Mouse (Mus musculus) CH12.LX (cell line): ENCODE data around the gene Luc7l3. TPM values are rescaled to one million over a fixed set of nuclear protein-coding genes. Genes with fewer than 3 reads are reported as not detected.

Experiments used
- DNase-seq: peaks from one replicate; pipeline ENCODE4 v3.0.0-alpha.2; 2013; ENCODE audit errors: extremely low read depth
- H3K27ac ChIP-seq: 2 replicates; pipeline ENCODE4 v1.5.1; 2012; ENCODE audit warnings: low read depth, mild to moderate bottlenecking, control low read depth, moderate library complexity; ENCODE audit not compliant: insufficient read depth
- H3K27me3 ChIP-seq: replicated peaks from 2 replicates; pipeline ENCODE3; 2012; ENCODE audit warnings: inconsistent platforms
- H3K36me3 ChIP-seq, 2 experiments: replicated peaks in 1 of 2; 2 replicates each; pipeline versions ENCODE3 to v1.6.1; 2012; ENCODE audit warnings: inconsistent platforms in 1 of 2, low read length in 1 of 2, mild to moderate bottlenecking in 1 of 2, mixed read lengths in 1 of 2, moderate library complexity in 1 of 2; ENCODE audit not compliant: control insufficient read depth in 1 of 2, insufficient read depth in 1 of 2
- H3K4me1 ChIP-seq, 2 experiments: 2 replicates each; pipeline ENCODE4 v1.6.1; 2012; ENCODE audit warnings: inconsistent platforms in 1 of 2, moderate library complexity in 1 of 2; ENCODE audit not compliant: insufficient read depth in 2 of 2, control insufficient read depth in 1 of 2
- H3K4me2 ChIP-seq: 2 replicates; pipeline ENCODE4 v1.6.1; 2012; ENCODE audit warnings: low read depth, mild to moderate bottlenecking, control low read depth; ENCODE audit not compliant: poor library complexity, insufficient read depth, severe bottlenecking
- H3K4me3 ChIP-seq, 3 experiments: fragments of 150-350 bp in 1 of 3; sonication (generic) in 1 of 3; replicated peaks in 1 of 3; 2 replicates each; pipeline versions ENCODE3 to v1.5.1; 2011 to 2012; ENCODE audit warnings: low read depth in 2 of 3, low read length in 2 of 3, mild to moderate bottlenecking in 2 of 3, moderate library complexity in 2 of 3, control low read depth in 1 of 3, improper control_type of control experiment in 1 of 3, inconsistent platforms in 1 of 3, mixed read lengths in 1 of 3; ENCODE audit not compliant: poor library complexity in 1 of 3
- H3K79me2 ChIP-seq: replicated peaks from 2 replicates; pipeline ENCODE4 v1.6.1; 2012; ENCODE audit warnings: mild to moderate bottlenecking, moderate library complexity; ENCODE audit not compliant: control insufficient read depth, poor library complexity, insufficient read depth, severe bottlenecking; ENCODE audit errors: extremely low read depth
- H3K9ac ChIP-seq: 2 replicates; pipeline ENCODE4 v1.6.1; 2012; ENCODE audit warnings: low read depth, mild to moderate bottlenecking, control low read depth, moderate library complexity; ENCODE audit not compliant: insufficient read depth
- H3K9me3 ChIP-seq: replicated peaks from 2 replicates; pipeline ENCODE3; 2012; ENCODE audit warnings: low read length, inconsistent platforms, mixed read lengths
- BHLHE40 ChIP-seq: IDR thresholded peaks from 2 replicates; pipeline ENCODE4 v1.6.1; 2011; ENCODE audit warnings: mild to moderate bottlenecking, low read depth, low read length, improper control_type of control experiment
- CHD1 ChIP-seq: IDR thresholded peaks from 2 replicates; pipeline ENCODE4 v1.6.1; 2012; ENCODE audit warnings: low read depth, low read length, improper control_type of control experiment, inconsistent platforms
- CHD2 ChIP-seq: IDR thresholded peaks from 2 replicates; pipeline ENCODE4 v1.6.1; 2011; ENCODE audit warnings: low read length, improper control_type of control experiment
- CTCF ChIP-seq, 2 experiments: IDR thresholded peaks in 1 of 2; conservative IDR thresholded peaks in 1 of 2; 2 replicates each; pipeline ENCODE4 v1.5.1; 2011 to 2012; ENCODE audit warnings: low read depth in 2 of 2, low read length in 2 of 2, improper control_type of control experiment in 1 of 2, inconsistent platforms in 1 of 2, mild to moderate bottlenecking in 1 of 2, moderate library complexity in 1 of 2
- E2F4 ChIP-seq: IDR thresholded peaks from 2 replicates; pipeline ENCODE4 v1.6.1; 2011; ENCODE audit warnings: low read depth, low read length, improper control_type of control experiment; ENCODE audit not compliant: insufficient replicate concordance
- ELF1 ChIP-seq: IDR thresholded peaks from 2 replicates; pipeline ENCODE4 v1.6.1; 2014; ENCODE audit warnings: low read depth, mild to moderate bottlenecking, inconsistent platforms, low read length, improper control_type of control experiment
- EP300 ChIP-seq: IDR thresholded peaks from 2 replicates; pipeline ENCODE4 v1.6.1; 2011; ENCODE audit warnings: low read length, improper control_type of control experiment
- ETS1 ChIP-seq: conservative IDR thresholded peaks from 2 replicates; pipeline ENCODE4 v1.6.1; 2012; ENCODE audit warnings: low read depth, mild to moderate bottlenecking, inconsistent platforms, low read length, improper control_type of control experiment, moderate library complexity
- GABPA ChIP-seq: IDR thresholded peaks from 2 replicates; pipeline ENCODE4 v1.6.1; 2012; ENCODE audit warnings: low read depth, low read length, improper control_type of control experiment, inconsistent platforms; ENCODE audit not compliant: insufficient replicate concordance
- HCFC1 ChIP-seq: IDR thresholded peaks from 2 replicates; pipeline ENCODE4 v1.6.1; 2012; ENCODE audit warnings: low read depth, mild to moderate bottlenecking, inconsistent platforms, low read length, improper control_type of control experiment
- IRF4 ChIP-seq: IDR thresholded peaks from 2 replicates; pipeline ENCODE4 v1.6.1; 2014; ENCODE audit warnings: low read depth, mild to moderate bottlenecking, inconsistent platforms, low read length, improper control_type of control experiment
- JUN ChIP-seq: IDR thresholded peaks from 2 replicates; pipeline ENCODE4 v1.6.1; 2011; ENCODE audit warnings: low read depth, mild to moderate bottlenecking, low read length, improper control_type of control experiment, moderate library complexity; ENCODE audit not compliant: insufficient read depth
- JUND ChIP-seq: conservative IDR thresholded peaks from 2 replicates; pipeline ENCODE4 v1.6.1; 2011; ENCODE audit warnings: low read depth, low read length, improper control_type of control experiment
- KAT2A ChIP-seq: IDR thresholded peaks from 2 replicates; pipeline ENCODE4 v1.6.1; 2012; ENCODE audit warnings: low read length, improper control_type of control experiment, inconsistent platforms; ENCODE audit not compliant: insufficient replicate concordance
- MAFK ChIP-seq: IDR thresholded peaks from 2 replicates; pipeline ENCODE4 v1.6.1; 2011; ENCODE audit warnings: low read length, improper control_type of control experiment; ENCODE audit not compliant: insufficient replicate concordance
- MAX ChIP-seq: IDR thresholded peaks from 2 replicates; pipeline ENCODE4 v1.6.1; 2011; ENCODE audit warnings: low read length, improper control_type of control experiment
- MAZ ChIP-seq: IDR thresholded peaks from 2 replicates; pipeline ENCODE4 v1.6.1; 2012; ENCODE audit warnings: low read depth, mild to moderate bottlenecking, inconsistent platforms, low read length, improper control_type of control experiment, moderate library complexity
- MEF2A ChIP-seq: IDR thresholded peaks from 2 replicates; pipeline ENCODE4 v1.6.1; 2014; ENCODE audit warnings: low read depth, mild to moderate bottlenecking, inconsistent platforms, low read length, improper control_type of control experiment, borderline replicate concordance
- MXI1 ChIP-seq: IDR thresholded peaks from 2 replicates; pipeline ENCODE4 v1.6.1; 2011; ENCODE audit warnings: mild to moderate bottlenecking, low read depth, low read length, improper control_type of control experiment
- MYC ChIP-seq: IDR thresholded peaks from 2 replicates; pipeline ENCODE4 v1.6.1; 2011; ENCODE audit warnings: low read depth, mild to moderate bottlenecking, improper control_type of control experiment, low read length
- NELFE ChIP-seq: IDR thresholded peaks from 2 replicates; pipeline ENCODE4 v1.6.1; 2011; ENCODE audit warnings: low read depth, low read length, improper control_type of control experiment
- NRF1 ChIP-seq: IDR thresholded peaks from 2 replicates; pipeline ENCODE4 v1.6.1; 2014; ENCODE audit warnings: low read depth, mild to moderate bottlenecking, inconsistent platforms, low read length, improper control_type of control experiment, moderate library complexity
- PAX5 ChIP-seq: IDR thresholded peaks from 2 replicates; pipeline ENCODE4 v1.6.1; 2012; ENCODE audit warnings: low read length, inconsistent platforms, mixed read lengths
- POLR2A ChIP-seq: IDR thresholded peaks from 2 replicates; pipeline ENCODE4 v1.6.1; 2011; ENCODE audit warnings: low read depth, mild to moderate bottlenecking, improper control_type of control experiment, low read length
- POLR2AphosphoS2 ChIP-seq: IDR thresholded peaks from 2 replicates; pipeline ENCODE4 v1.6.1; 2011; ENCODE audit warnings: low read depth, low read length, improper control_type of control experiment
- RAD21 ChIP-seq: IDR thresholded peaks from 2 replicates; pipeline ENCODE4 v1.6.1; 2011; ENCODE audit warnings: low read depth, mild to moderate bottlenecking, low read length, improper control_type of control experiment, moderate library complexity
- RCOR1 ChIP-seq: conservative IDR thresholded peaks from 2 replicates; pipeline ENCODE4 v1.6.1; 2012; ENCODE audit warnings: low read depth, mild to moderate bottlenecking, inconsistent platforms, low read length, improper control_type of control experiment
- SIN3A ChIP-seq: IDR thresholded peaks from 2 replicates; pipeline ENCODE4 v1.6.1; 2012; ENCODE audit warnings: low read length, improper control_type of control experiment, inconsistent platforms
- SMC3 ChIP-seq: IDR thresholded peaks from 2 replicates; pipeline ENCODE4 v1.6.1; 2011; ENCODE audit warnings: low read depth, low read length, improper control_type of control experiment
- TBP ChIP-seq: conservative IDR thresholded peaks from 2 replicates; pipeline ENCODE4 v1.6.1; 2011; ENCODE audit warnings: low read depth, low read length, improper control_type of control experiment
- TCF12 ChIP-seq: IDR thresholded peaks from 2 replicates; pipeline ENCODE4 v1.6.1; 2014; ENCODE audit warnings: low read depth, mild to moderate bottlenecking, inconsistent platforms, low read length, improper control_type of control experiment
- UBTF ChIP-seq: IDR thresholded peaks from 2 replicates; pipeline ENCODE4 v1.6.1; 2012; ENCODE audit warnings: low read depth, mild to moderate bottlenecking, inconsistent platforms, low read length, improper control_type of control experiment, moderate library complexity
- USF1 ChIP-seq: IDR thresholded peaks from 2 replicates; pipeline ENCODE4 v1.6.1; 2014; ENCODE audit warnings: low read depth, mild to moderate bottlenecking, inconsistent platforms, low read length, improper control_type of control experiment
- USF2 ChIP-seq: conservative IDR thresholded peaks from 2 replicates; pipeline ENCODE4 v1.6.1; 2011; ENCODE audit warnings: low read depth, low read length, improper control_type of control experiment
- ZC3H11A ChIP-seq: IDR thresholded peaks from 2 replicates; pipeline ENCODE4 v1.6.1; 2012; ENCODE audit warnings: low read depth, mild to moderate bottlenecking, inconsistent platforms, low read length, improper control_type of control experiment
- ZKSCAN1 ChIP-seq: IDR thresholded peaks from 2 replicates; pipeline ENCODE4 v1.6.1; 2012; ENCODE audit warnings: low read depth, inconsistent platforms, low read length, improper control_type of control experiment, borderline replicate concordance
- ZMIZ1 ChIP-seq: IDR thresholded peaks from 2 replicates; pipeline ENCODE4 v1.6.1; 2012; ENCODE audit warnings: low read depth, mild to moderate bottlenecking, inconsistent platforms, low read length, improper control_type of control experiment
- ZNF384 ChIP-seq: IDR thresholded peaks from 2 replicates; pipeline ENCODE4 v1.6.1; 2012; ENCODE audit warnings: low read depth, low read length, improper control_type of control experiment, inconsistent platforms
- dilution Hi-C: fragments of 300-500 bp; cut with MboI; formaldehyde crosslinking; loops from 2 replicates; pipeline ENCODE4 v1.14.3; 2020; ENCODE audit warnings: low sequenced_read_pairs; ENCODE audit not compliant: extremely low pct_unique_long_range_greater_than_20kb, extremely low pct_ligation_motif_present
- in situ Hi-C: fragments of 300-500 bp; cut with MboI; formaldehyde crosslinking; loops from 3 replicates; pipeline ENCODE4 v1.14.3; 2019; ENCODE audit warnings: low sequenced_read_pairs, low pct_ligation_motif_present, low pct_unique_long_range_greater_than_20kb, mixed read lengths
- polyA plus RNA-seq: library from polyadenylated mRNA; unstranded; fragments of >175 nt; gene quantifications from 2 replicates; pipeline ENCODE4 v1.2.1, GENCODE M21; 2012; ENCODE audit warnings: low read depth; ENCODE audit not compliant: insufficient read length
- total RNA-seq, 2 experiments: library from RNA; depleted of rRNA; stranded (reverse); fragments of 300-350 nt in 1 of 2; fragments of >200 nt in 1 of 2; gene quantifications; 2 replicates each; pipeline ENCODE4 v1.2.3; 2012 to 2014

Luc7l3 gene
- total and polyA plus RNA-seq, 3 experiments, result 57.7 to 246 (median 69.8) TPM

DNA sequence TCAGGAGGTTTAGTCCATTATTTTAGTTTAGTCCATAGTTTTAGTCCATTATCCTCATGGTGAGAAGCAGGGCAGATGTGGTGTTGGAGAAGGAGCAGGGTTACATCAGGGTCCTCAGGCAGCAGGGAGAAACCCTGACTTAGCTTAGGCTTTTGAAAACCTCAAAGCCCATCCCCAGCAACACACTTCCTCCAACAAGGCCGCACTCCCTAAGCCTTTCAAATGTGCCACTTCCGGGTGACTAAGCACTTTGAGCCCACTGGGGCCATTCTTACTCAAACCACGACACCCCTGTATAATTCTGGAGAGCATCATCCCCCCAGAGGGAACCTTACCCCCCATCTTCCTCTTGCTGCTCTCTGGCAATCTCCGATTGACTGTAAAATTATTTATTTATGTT, 62.0 kb downstream of the Luc7l3 start:
- Histone ChIP-seq H3K9ac (no peak overlapping the region), H3K27me3 (no peaks in the 10 kb centered on the region), H3K4me1 (peaks cover 10 to 37% of the 10 kb centered on the region in 2 experiments; a peak in 3 of 4 replicates), H3K4me3 (no peak overlapping the region), H3K36me3 (no peaks in the 10 kb centered on the region), H3K27ac (no peak overlapping the region), H3K79me2 (no peaks in the 10 kb centered on the region), H3K4me2 (no peak overlapping the region), H3K9me3 (peaks cover 8% of the 10 kb centered on the region)
- in situ Hi-C loops, result loop anchor here (25.0 kb wide), 1 partner anchor 298 kb away; the partner anchor contains the start of genes Gm20390, Nme1 and Nme2
- dilution Hi-C loops, result no loop called here
- TF ChIP-seq E2F4, result no peak
- no peak for TF ChIP-seq POLR2AphosphoS2
- no peak for TF ChIP-seq NRF1
- no peak for TF ChIP-seq ZMIZ1
- TF ChIP-seq USF1, result no peak
- TF ChIP-seq POLR2A, result no peak
- peak; percentile 81 for TF ChIP-seq ETS1
- TF ChIP-seq CHD2, result peak; percentile 73; the same call in 1 of the 2 replicates
- no peak for TF ChIP-seq ZKSCAN1
- no peak for TF ChIP-seq GABPA
- peak; percentile 87 for TF ChIP-seq MAFK
- 0 out of 2 replicates have a peak, but pooled peaks have one; percentile 25 for TF ChIP-seq MXI1
- TF ChIP-seq MEF2A, result peak; percentile 80
- TF ChIP-seq MAX, result peak; percentile 77
- TF ChIP-seq HCFC1, result peak; percentile 45
- no peak for TF ChIP-seq PAX5
- peak; percentile 68; the same call in 1 of the 2 replicates for TF ChIP-seq TCF12
- 0 out of 2 replicates have a peak, but pooled peaks have one; percentile 53 for TF ChIP-seq MAZ
- TF ChIP-seq IRF4, result peak; percentile 94
- peak; percentile 69 for TF ChIP-seq JUN
- peak; percentile 71 for TF ChIP-seq BHLHE40
- peak; percentile 93 for TF ChIP-seq ELF1
- no peak; the same call in 1 of the 2 replicates for TF ChIP-seq RAD21
- TF ChIP-seq ZNF384, result no peak
- no peak for TF ChIP-seq MYC
- TF ChIP-seq RCOR1, result peak; percentile 67; the same call in 1 of the 2 replicates
- no peak for TF ChIP-seq CTCF (conservative IDR thresholded peaks at IDR 0.05 in 1 of 2, IDR thresholded peaks at IDR 0.05 in 1 of 2; ENCODE audit: low read depth in 2 of 2, low read length in 2 of 2)
- peak; percentile 81 for TF ChIP-seq JUND
- TF ChIP-seq KAT2A, result peak; percentile 56; the same call in 1 of the 2 replicates
- no peak for TF ChIP-seq ZC3H11A
- TF ChIP-seq NELFE, result no peak
- no peak for TF ChIP-seq TBP
- no peak for TF ChIP-seq SIN3A
- TF ChIP-seq USF2, result no peak
- no peak for TF ChIP-seq SMC3
- TF ChIP-seq UBTF, result no peak
- TF ChIP-seq CHD1, result no peak
- peak; percentile 84 for TF ChIP-seq EP300
- peak; percentile 90 for DNase-seq
